Mouse (Mus musculus) ovary, adult 10 weeks (tissue): Measurements from ENCODE around the gene Zfp983. TPM values are rescaled to one million over a fixed set of nuclear protein-coding genes. Genes with fewer than 3 reads are reported as not detected.

Source experiments
- polyA plus RNA-seq: library from polyadenylated mRNA; stranded (reverse); fragments of 350-450 nt; fragmentation: Illumina TruSeq; extraction: RNeasy Lipid Tissue Mini Kit (QIAGEN cat#74804); gene quantifications from one replicate; pipeline ENCODE4 v1.2.3, GENCODE M21; 2014

The Zfp983 gene
- polyA plus RNA-seq, result 35.0 TPM

GRCm38 (mm10) chr17:21650364-21650907, at the start of gene Zfp983:
TSS of gene Zfp983 (plus strand) at chr17:21650624.

GRCm38 (mm10) chr17:21691560-21691959, 41.1 kb downstream of the Zfp983 start, which contains the start of gene Gm10226:
TSS of gene Gm10226 (plus strand) at chr17:21691860.

GRCm38 (mm10) chr17:21707343-21707996, 57.0 kb downstream of the Zfp983 start, which contains the start of gene Zfp760:
TSS of gene Zfp760 (plus strand) at chr17:21707741.

Other genes starting within 250 kb of the Zfp983 start
- gene Zfp54, start 227.4 kb upstream of the Zfp983 start, polyA plus RNA-seq, result 20.8 TPM
- 72.9 TPM for gene Zfp51, start 200.2 kb upstream of the Zfp983 start, polyA plus RNA-seq
- gene Zfp53, start 161.6 kb upstream of the Zfp983 start, polyA plus RNA-seq, result 57.2 TPM
- 124 TPM for gene Zfp52, start 115.1 kb upstream of the Zfp983 start, polyA plus RNA-seq
- 30.2 TPM for gene Zfp948, start 83.6 kb upstream of the Zfp983 start, polyA plus RNA-seq
- 56.9 TPM for gene Gm10226, start 41.2 kb downstream of the Zfp983 start, polyA plus RNA-seq
- 45.1 TPM for gene Zfp760, start 57.1 kb downstream of the Zfp983 start, polyA plus RNA-seq
- gene Zfp229, start 80.2 kb downstream of the Zfp983 start, polyA plus RNA-seq, result 56.4 TPM
- gene Zfp820, start 195.1 kb downstream of the Zfp983 start, polyA plus RNA-seq, result 30.4 TPM